Mouse (Mus musculus) ovary, adult 18-20 months (tissue): ENCODE data around the gene Arl11.
"Not testable (repeated sequence)": the region's sequence is repeated elsewhere in the genome, so short reads cannot be mapped to it uniquely, and the experiment has no call there.

ENCODE experiments used
- DNase-seq: peaks from one replicate; pipeline ENCODE4 v3.0.0; 2022; ENCODE audit warnings: low spot score, mixed read lengths

Arl11 gene

GRCm38 (mm10) chr14:61309593-61309992, at the start of gene Arl11:
Gene Arl11 (plus strand): TSS chr14:61309753.
- DNase-seq = no peak

- no peak for DNase-seq
These were observed 41.6 kb upstream of the Arl11 start for GRCm38 (mm10) chr14:61267908-61268475.

- DNase-seq = no peak
These were observed 34.9 kb upstream of the Arl11 start for GRCm38 (mm10) chr14:61274414-61275198.

GRCm38 (mm10) chr14:61277285-61277684, 32.3 kb upstream of the Arl11 start:
- DNase-seq = no peak

GRCm38 (mm10) chr14:61278676-61279300, 30.8 kb upstream of the Arl11 start:
- no peak for DNase-seq

- DNase-seq = no peak
These were observed 20.8 kb upstream of the Arl11 start for GRCm38 (mm10) chr14:61288606-61289286.

- peak; percentile 24 for DNase-seq
These were observed 18.9 kb upstream of the Arl11 start for GRCm38 (mm10) chr14:61290664-61291063.

- DNase-seq = no peak
These were observed 15.4 kb upstream of the Arl11 start for GRCm38 (mm10) chr14:61293884-61294737.

GRCm38 (mm10) chr14:61294738-61295079, 14.8 kb upstream of the Arl11 start:
- DNase-seq = no peak

- no peak for DNase-seq
These were observed 9.7 kb upstream of the Arl11 start for GRCm38 (mm10) chr14:61299810-61300209.

- no peak for DNase-seq
These were observed 8.2 kb upstream of the Arl11 start for GRCm38 (mm10) chr14:61301323-61301722.

GRCm38 (mm10) chr14:61302428-61302827, 7.1 kb upstream of the Arl11 start:
- no peak for DNase-seq

GRCm38 (mm10) chr14:61303969-61304609, 5.5 kb upstream of the Arl11 start:
- no peak for DNase-seq

- no peak for DNase-seq
These were observed 651 bp downstream of the Arl11 start for GRCm38 (mm10) chr14:61310036-61310772.

- no peak for DNase-seq
These were observed 1.4 kb downstream of the Arl11 start for GRCm38 (mm10) chr14:61310963-61311362.

- no peak for DNase-seq
These were observed 7.3 kb downstream of the Arl11 start for GRCm38 (mm10) chr14:61316861-61317260.

GRCm38 (mm10) chr14:61320765-61321164, 11.2 kb downstream of the Arl11 start:
- DNase-seq = peak; percentile 40

- DNase-seq = no peak
These were observed 11.6 kb downstream of the Arl11 start for GRCm38 (mm10) chr14:61321200-61321599.

- no peak for DNase-seq
These were observed 13.2 kb downstream of the Arl11 start for GRCm38 (mm10) chr14:61322740-61323139.

GRCm38 (mm10) chr14:61327007-61327406, 17.5 kb downstream of the Arl11 start:
- not testable (repeated sequence) for DNase-seq
